Mouse (Mus musculus): ENCODE measurements around the gene Padi1. TPM values are rescaled to one million over a fixed set of nuclear protein-coding genes. Genes with fewer than 3 reads are reported as not detected.

Padi1 gene
- polyA plus RNA-seq, 1 experiment from 2014 or later = not detected

DNA sequence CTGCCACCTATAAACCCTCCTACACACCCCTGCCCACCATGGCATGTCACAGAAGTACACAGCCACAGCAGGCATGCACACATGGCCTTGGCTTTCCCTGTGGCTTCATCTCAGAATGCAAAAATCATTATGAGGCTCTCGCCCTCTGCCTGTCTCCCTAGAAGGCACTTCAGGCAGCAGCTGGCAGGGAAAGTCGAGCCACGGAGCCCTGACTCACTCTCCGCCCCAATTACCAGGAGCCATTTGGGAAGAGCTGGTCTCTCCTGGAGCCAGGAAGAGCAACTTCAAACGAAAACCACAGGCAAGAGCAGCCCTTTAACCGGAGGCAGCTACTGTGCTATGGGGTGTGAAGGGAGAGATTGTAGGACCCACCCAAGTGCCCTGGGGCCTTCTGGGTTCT, 31.1 kb upstream of the Padi1 start:
- Histone ChIP-seq H3K4me1 (no peaks in the 10 kb centered on the region), H3K36me3 (no peaks in the 10 kb centered on the region), H3K4me2 (replicated peaks) (no peak overlapping the region), H3K27ac (replicated peaks) (no peak overlapping the region), H3K4me3 (no peak overlapping the region), H3K9me3 (no peaks in the 10 kb centered on the region), H3K27me3 (no peaks in the 10 kb centered on the region), H3K9ac (replicated peaks) (no peak overlapping the region)
- 69% methylated on average over 6 of the region's 6 CpGs for WGBS
- ATAC-seq (replicated peaks) = no peak

DNA sequence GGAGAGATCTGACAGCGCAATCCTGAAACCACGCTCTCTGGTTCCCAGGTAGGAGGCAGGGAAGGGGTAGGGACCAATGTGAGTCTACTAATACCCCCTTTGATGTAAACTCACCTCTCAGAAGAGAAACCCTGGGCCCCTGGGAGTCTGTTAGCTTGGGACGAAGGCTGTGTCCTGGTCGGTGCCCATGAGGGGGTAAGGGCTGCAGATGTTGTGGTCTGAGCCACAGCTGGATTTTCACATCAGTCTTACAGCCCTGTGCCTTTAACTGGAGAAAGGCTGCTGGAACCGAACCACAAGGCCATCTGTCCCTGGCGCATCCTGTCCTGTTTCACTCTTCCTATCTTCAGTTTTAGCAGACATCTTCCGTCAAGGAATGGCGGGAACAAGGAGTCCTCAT, 30.6 kb upstream of the Padi1 start:
- no peak for ATAC-seq (replicated peaks)
- Histone ChIP-seq H3K27me3 (no peaks in the 10 kb centered on the region), H3K9ac (replicated peaks) (no peak overlapping the region), H3K4me3 (no peak overlapping the region), H3K36me3 (no peaks in the 10 kb centered on the region), H3K27ac (replicated peaks) (no peak overlapping the region), H3K4me2 (replicated peaks) (no peak overlapping the region), H3K9me3 (no peaks in the 10 kb centered on the region), H3K4me1 (no peaks in the 10 kb centered on the region)
- WGBS = 89% methylated on average over 8 of the region's 8 CpGs

GRCm38 (mm10) chr4:140873011-140873410, 27.4 kb upstream of the Padi1 start:
- Histone ChIP-seq H3K4me3 (no peak overlapping the region), H3K4me1 (peaks cover 3% of the 10 kb centered on the region; the same call in 1 of the 2 replicates), H3K4me2 (replicated peaks) (no peak overlapping the region), H3K27ac (replicated peaks) (no peak overlapping the region), H3K27me3 (no peaks in the 10 kb centered on the region; the same call in 1 of the 2 replicates), H3K9ac (replicated peaks) (no peak overlapping the region), H3K36me3 (no peaks in the 10 kb centered on the region), H3K9me3 (no peaks in the 10 kb centered on the region)
- WGBS = 82% methylated on average over 11 of the region's 11 CpGs
- ATAC-seq (replicated peaks) = no peak

DNA sequence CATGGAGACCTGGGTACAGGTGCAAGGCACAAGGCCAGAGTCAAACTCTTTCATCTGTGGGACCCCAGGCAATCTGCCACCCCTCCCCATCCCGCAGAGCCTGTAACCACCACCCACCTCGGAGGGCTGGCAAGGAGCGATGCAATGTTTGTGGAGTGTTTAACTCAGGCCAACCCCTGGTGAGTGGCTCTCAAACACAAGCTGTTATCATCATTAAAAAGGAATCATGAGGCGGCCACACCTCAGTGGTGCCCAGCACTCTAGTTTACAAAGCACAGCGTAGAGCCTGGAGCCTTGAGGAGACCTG, 27.1 kb upstream of the Padi1 start:
- no peak overlapping the region for H3K4me3 ChIP-seq
- peaks cover 3% of the 10 kb centered on the region; the same call in 1 of the 2 replicates for H3K4me1 ChIP-seq
- no peaks in the 10 kb centered on the region for H3K36me3 ChIP-seq
- H3K9ac ChIP-seq (replicated peaks) = no peak overlapping the region
- H3K27ac ChIP-seq (replicated peaks) = no peak overlapping the region
- H3K9me3 ChIP-seq = no peaks in the 10 kb centered on the region
- no peak for ATAC-seq (replicated peaks)
- no peak overlapping the region for H3K4me2 ChIP-seq (replicated peaks)
- 83% methylated on average over 5 of the region's 5 CpGs for WGBS
- H3K27me3 ChIP-seq = no peaks in the 10 kb centered on the region; the same call in 1 of the 2 replicates

GRCm38 (mm10) chr4:140871851-140872685, 26.5 kb upstream of the Padi1 start:
- Histone ChIP-seq H3K4me2 (replicated peaks) (no peak overlapping the region), H3K27ac (replicated peaks) (no peak overlapping the region), H3K4me1 (peaks cover 3% of the 10 kb centered on the region; the same call in 1 of the 2 replicates), H3K9me3 (no peaks in the 10 kb centered on the region), H3K36me3 (no peaks in the 10 kb centered on the region), H3K9ac (replicated peaks) (no peak overlapping the region), H3K27me3 (no peaks in the 10 kb centered on the region; the same call in 1 of the 2 replicates), H3K4me3 (no peak overlapping the region)
- 84% methylated on average over 8 of the region's 8 CpGs for WGBS
- no peak for ATAC-seq (replicated peaks)

GRCm38 (mm10) chr4:140871376-140871775, 25.8 kb upstream of the Padi1 start:
- H3K27me3 ChIP-seq = no peaks in the 10 kb centered on the region; the same call in 1 of the 2 replicates
- H3K9ac ChIP-seq (replicated peaks) = no peak overlapping the region
- no peak overlapping the region for H3K4me2 ChIP-seq (replicated peaks)
- peaks cover 3% of the 10 kb centered on the region; the same call in 1 of the 2 replicates for H3K4me1 ChIP-seq
- H3K4me3 ChIP-seq = no peak overlapping the region
- H3K27ac ChIP-seq (replicated peaks) = no peak overlapping the region
- no peaks in the 10 kb centered on the region for H3K36me3 ChIP-seq
- WGBS = 78% methylated on average over 3 of the region's 3 CpGs
- H3K9me3 ChIP-seq = no peaks in the 10 kb centered on the region
- no peak for ATAC-seq (replicated peaks)

DNA sequence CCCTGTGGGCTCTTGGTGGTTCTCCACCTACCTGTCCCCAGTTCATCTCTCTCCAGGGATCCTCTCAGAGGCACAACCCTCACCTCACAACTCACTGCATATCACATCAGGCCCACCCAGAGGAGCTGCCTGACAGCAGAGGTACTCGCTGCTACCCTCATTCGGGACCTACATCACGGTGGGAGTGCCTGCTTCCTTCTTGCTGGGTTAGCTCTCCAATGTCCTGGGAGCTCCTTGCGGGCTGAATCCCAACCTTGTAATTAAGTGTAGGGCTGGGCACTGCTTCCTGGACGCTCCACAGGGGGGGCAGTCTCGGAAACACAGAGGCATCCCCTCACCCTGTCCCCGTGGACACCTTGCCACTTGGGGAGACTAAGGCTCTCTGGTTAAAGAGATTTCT, 25.3 kb upstream of the Padi1 start:
- peaks cover 3% of the 10 kb centered on the region; the same call in 1 of the 2 replicates for H3K4me1 ChIP-seq
- H3K27ac ChIP-seq (replicated peaks) = no peak overlapping the region
- 82% methylated on average over 7 of the region's 7 CpGs for WGBS
- no peaks in the 10 kb centered on the region; the same call in 1 of the 2 replicates for H3K27me3 ChIP-seq
- no peaks in the 10 kb centered on the region for H3K36me3 ChIP-seq
- ATAC-seq (replicated peaks) = no peak
- H3K9ac ChIP-seq (replicated peaks) = no peak overlapping the region
- H3K9me3 ChIP-seq = no peaks in the 10 kb centered on the region
- no peak overlapping the region for H3K4me2 ChIP-seq (replicated peaks)
- H3K4me3 ChIP-seq = no peak overlapping the region

GRCm38 (mm10) chr4:140869945-140870344, 24.4 kb upstream of the Padi1 start:
- Histone ChIP-seq H3K27ac (replicated peaks) (no peak overlapping the region), H3K36me3 (no peaks in the 10 kb centered on the region), H3K9me3 (no peaks in the 10 kb centered on the region), H3K4me1 (peaks cover 3% of the 10 kb centered on the region; the same call in 1 of the 2 replicates), H3K27me3 (no peaks in the 10 kb centered on the region; the same call in 1 of the 2 replicates), H3K9ac (replicated peaks) (no peak overlapping the region), H3K4me2 (replicated peaks) (no peak overlapping the region), H3K4me3 (no peak overlapping the region)
- no peak for ATAC-seq (replicated peaks)
- WGBS = 80% methylated on average over 8 of the region's 8 CpGs

DNA sequence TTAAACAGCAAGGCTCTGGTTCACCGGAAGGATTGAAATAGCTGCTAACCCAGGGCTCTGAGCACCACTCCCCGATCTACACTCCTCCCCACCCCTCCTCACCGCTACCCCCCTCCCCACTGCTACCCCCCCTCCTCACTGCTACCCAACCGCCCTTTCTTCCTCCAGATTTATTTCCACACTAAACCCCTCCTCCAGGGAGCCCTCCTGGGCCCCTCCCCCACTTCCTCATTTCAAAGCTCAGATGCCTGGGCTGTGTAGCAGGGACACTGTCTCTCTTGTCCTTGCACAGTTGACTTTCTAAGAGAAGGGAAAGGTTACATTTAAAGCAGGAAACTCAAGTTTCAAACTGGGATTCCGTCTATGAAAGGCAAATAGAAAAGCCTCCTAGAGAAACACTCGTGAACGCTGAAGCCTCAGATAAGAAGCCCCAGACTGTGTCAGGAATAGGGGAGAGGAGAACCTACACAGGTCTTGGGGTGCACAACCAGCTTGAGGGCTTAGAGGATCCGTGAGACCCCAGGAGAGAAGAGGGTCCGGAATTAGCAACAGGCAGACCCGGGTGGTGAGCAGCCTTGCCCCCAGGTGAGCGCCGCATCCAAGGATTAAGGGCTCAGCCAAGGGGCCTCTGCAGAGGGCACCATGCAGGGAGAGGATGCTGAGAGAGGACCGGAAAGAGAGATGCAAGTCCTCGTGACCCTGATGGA, 23.1 kb upstream of the Padi1 start:
- H3K4me3 ChIP-seq = no peak overlapping the region
- H3K36me3 ChIP-seq = no peaks in the 10 kb centered on the region
- H3K4me1 ChIP-seq = peaks cover 3% of the 10 kb centered on the region; the same call in 1 of the 2 replicates
- no peaks in the 10 kb centered on the region; the same call in 1 of the 2 replicates for H3K27me3 ChIP-seq
- no peak overlapping the region for H3K9ac ChIP-seq (replicated peaks)
- ATAC-seq (replicated peaks) = no peak
- H3K9me3 ChIP-seq = no peaks in the 10 kb centered on the region
- no peak overlapping the region for H3K4me2 ChIP-seq (replicated peaks)
- H3K27ac ChIP-seq (replicated peaks) = no peak overlapping the region
- WGBS = 2% methylated on average over 14 of the region's 14 CpGs

DNA sequence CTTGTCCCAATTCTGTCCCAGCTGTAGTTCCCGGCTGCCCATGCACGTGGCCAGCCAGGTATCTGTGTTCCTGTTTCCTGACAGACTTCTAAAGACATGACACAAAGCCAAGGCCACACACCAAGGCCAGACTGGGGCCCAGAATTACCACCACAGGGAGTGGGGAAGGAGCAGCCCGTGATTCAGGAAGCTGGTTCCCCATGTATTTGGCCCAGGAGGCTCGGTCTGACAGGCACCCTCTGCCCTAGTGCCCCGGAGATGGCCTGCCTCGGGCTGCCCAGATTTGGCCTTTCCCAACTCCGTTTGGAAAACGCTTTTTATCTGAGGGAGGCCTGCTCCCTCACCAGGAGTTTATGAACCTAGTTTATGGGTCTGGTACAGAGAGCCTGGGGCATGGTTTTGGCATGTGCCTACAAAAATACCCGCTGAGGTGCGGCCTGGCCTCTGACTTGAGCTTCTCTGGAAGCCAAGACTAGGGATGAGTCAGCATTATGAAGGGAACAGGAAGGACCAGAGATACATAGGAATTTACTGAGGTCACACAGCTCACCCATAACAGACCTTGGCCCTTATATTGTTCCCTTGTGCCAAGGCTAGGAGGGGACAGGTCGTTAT, 16.6 kb upstream of the Padi1 start:
- no peaks in the 10 kb centered on the region for H3K27me3 ChIP-seq
- no peak overlapping the region for H3K4me2 ChIP-seq (replicated peaks)
- H3K4me3 ChIP-seq = no peak overlapping the region
- no peak for ATAC-seq (replicated peaks)
- no peaks in the 10 kb centered on the region for H3K36me3 ChIP-seq
- WGBS = 79% methylated on average over 11 of the region's 11 CpGs
- H3K9ac ChIP-seq (replicated peaks) = no peak overlapping the region
- no peak overlapping the region for H3K27ac ChIP-seq (replicated peaks)
- H3K9me3 ChIP-seq = no peaks in the 10 kb centered on the region
- H3K4me1 ChIP-seq = no peaks in the 10 kb centered on the region

DNA sequence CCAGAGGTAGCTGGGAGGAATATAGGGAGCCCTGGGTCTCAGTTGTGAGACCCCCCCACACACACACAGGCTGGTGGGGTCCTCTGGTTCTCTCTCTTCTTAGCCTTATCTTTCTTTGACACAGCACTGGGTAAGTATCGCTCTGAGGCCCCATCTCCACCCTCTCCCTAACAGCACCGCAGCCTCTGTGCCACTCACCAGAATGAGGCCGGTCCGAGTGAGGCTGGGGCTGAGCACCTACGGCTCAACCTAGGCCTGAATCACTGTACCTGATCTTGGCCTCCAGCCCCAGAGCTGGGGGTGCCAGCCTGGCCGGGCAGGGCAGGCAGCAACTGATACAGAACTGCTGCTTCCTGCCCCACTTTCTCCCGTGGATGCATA, 15.2 kb upstream of the Padi1 start:
- Histone ChIP-seq H3K36me3 (no peaks in the 10 kb centered on the region), H3K9ac (replicated peaks) (no peak overlapping the region), H3K27me3 (no peaks in the 10 kb centered on the region), H3K9me3 (no peaks in the 10 kb centered on the region), H3K4me2 (replicated peaks) (no peak overlapping the region), H3K4me1 (no peaks in the 10 kb centered on the region), H3K27ac (replicated peaks) (no peak overlapping the region), H3K4me3 (no peak overlapping the region)
- no peak for ATAC-seq (replicated peaks)
- WGBS = 91% methylated on average over 7 of the region's 7 CpGs

DNA sequence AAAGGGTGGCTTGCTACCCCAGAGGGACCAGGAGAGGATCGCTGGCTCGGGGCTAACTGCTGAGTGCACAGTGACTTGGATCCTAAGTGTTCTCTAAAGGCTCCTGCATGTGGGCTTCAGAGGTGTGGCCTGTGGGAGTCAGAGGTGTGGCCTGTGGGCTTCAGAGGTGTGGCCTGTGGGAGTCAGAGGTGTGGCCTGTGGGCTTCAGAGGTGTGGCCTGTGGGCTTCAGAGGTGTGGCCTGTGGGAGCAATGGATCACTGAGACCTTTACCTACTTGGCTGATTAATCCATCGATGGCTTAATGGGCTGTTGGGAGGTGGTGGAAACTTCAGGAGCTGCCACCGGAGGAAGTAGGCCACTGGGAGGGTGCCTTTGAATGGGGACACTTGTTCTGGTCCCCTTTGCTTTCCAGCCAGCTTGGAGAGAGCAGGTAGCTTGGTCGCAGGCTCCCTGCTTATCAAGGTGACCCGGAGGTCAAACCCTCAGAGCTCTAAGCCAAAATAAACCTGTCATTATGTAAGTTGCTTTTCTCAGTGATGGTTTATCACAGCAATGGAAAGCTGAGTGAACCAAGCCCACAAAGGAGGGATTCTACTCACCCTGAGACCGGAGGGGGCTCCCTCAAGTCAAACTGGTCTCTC, 14.7 kb upstream of the Padi1 start:
- H3K4me2 ChIP-seq (replicated peaks) = no peak overlapping the region
- H3K27me3 ChIP-seq = no peaks in the 10 kb centered on the region
- no peaks in the 10 kb centered on the region for H3K9me3 ChIP-seq
- no peak overlapping the region for H3K9ac ChIP-seq (replicated peaks)
- 58% methylated on average over 7 of the region's 7 CpGs for WGBS
- no peak overlapping the region for H3K4me3 ChIP-seq
- H3K4me1 ChIP-seq = no peaks in the 10 kb centered on the region
- no peaks in the 10 kb centered on the region for H3K36me3 ChIP-seq
- no peak for ATAC-seq (replicated peaks)
- H3K27ac ChIP-seq (replicated peaks) = no peak overlapping the region

All from forebrain, embryonic 15.5 days (tissue).